Mouse (Mus musculus) cerebellum, adult (tissue): ENCODE measurements around the gene Xpo5.

Experiments
- ATAC-seq: cut with Nextera tagmentation; 2 replicates; pipeline ENCODE4 v1.9.2; 2017; ENCODE audit warnings: mild to moderate bottlenecking, moderate library complexity, mixed read lengths; ENCODE audit not compliant: insufficient number of reproducible peaks, low FRiP score, low TSS enrichment

Xpo5 gene

GRCm38 (mm10) chr17:46188829-46189228 is 13.8 kb upstream of the Xpo5 start:
- no peak for ATAC-seq

GRCm38 (mm10) chr17:46201151-46201550 is 1.4 kb upstream of the Xpo5 start:
- no peak for ATAC-seq

GRCm38 (mm10) chr17:46203078-46203477 is 496 bp downstream of the Xpo5 start:
- peak; percentile 43; the same call in 1 of the 2 replicates for ATAC-seq

- no peak for ATAC-seq
Observed at GRCm38 (mm10) chr17:46206676-46207075, 4.1 kb downstream of the Xpo5 start.

GRCm38 (mm10) chr17:46210550-46210949 is 8.0 kb downstream of the Xpo5 start:
- no peak for ATAC-seq

- no peak for ATAC-seq
Observed at GRCm38 (mm10) chr17:46221601-46222000, 19.0 kb downstream of the Xpo5 start.

GRCm38 (mm10) chr17:46227576-46227975 is 25.0 kb downstream of the Xpo5 start:
- ATAC-seq = no peak

- ATAC-seq = no peak
Observed at GRCm38 (mm10) chr17:46236067-46236466, 33.5 kb downstream of the Xpo5 start.

GRCm38 (mm10) chr17:46237079-46237478 is 34.5 kb downstream of the Xpo5 start:
- no peak for ATAC-seq

GRCm38 (mm10) chr17:46237480-46237879 is 34.9 kb downstream of the Xpo5 start:
- no peak for ATAC-seq

- ATAC-seq = no peak
Observed at GRCm38 (mm10) chr17:46239516-46240114, 37.0 kb downstream of the Xpo5 start.

- no peak for ATAC-seq
Observed at GRCm38 (mm10) chr17:46241471-46241870, 38.9 kb downstream of the Xpo5 start.

GRCm38 (mm10) chr17:46242274-46242673 is 39.7 kb downstream of the Xpo5 start:
- no peak for ATAC-seq

GRCm38 (mm10) chr17:46242993-46243392 is 40.4 kb downstream of the Xpo5 start:
- no peak for ATAC-seq

- no peak for ATAC-seq
Observed at GRCm38 (mm10) chr17:46243624-46244023, 41.0 kb downstream of the Xpo5 start.

- no peak for ATAC-seq
Observed at GRCm38 (mm10) chr17:46244579-46244978, 42.0 kb downstream of the Xpo5 start.

GRCm38 (mm10) chr17:46247512-46248188 is 45.1 kb downstream of the Xpo5 start, which contains the start of the genes Polr1c and Yipf3:
Gene Polr1c (minus strand): TSS chr17:46248054.
Gene Yipf3 (plus strand): TSS chr17:46248080.
- peak; percentile 83 for ATAC-seq

- ATAC-seq = peak; percentile 38; the same call in 1 of the 2 replicates
Observed at GRCm38 (mm10) chr17:46248189-46248522, 45.6 kb downstream of the Xpo5 start.

GRCm38 (mm10) chr17:46251174-46251573 is 48.6 kb downstream of the Xpo5 start:
- ATAC-seq = no peak

GRCm38 (mm10) chr17:46252571-46253451 is 50.2 kb downstream of the Xpo5 start:
- ATAC-seq = no peak

- ATAC-seq = peak; percentile 67; the same call in 1 of the 2 replicates
Observed at GRCm38 (mm10) chr17:46253452-46254084, 51.0 kb downstream of the Xpo5 start, which contains the start of gene Lrrc73. Gene Lrrc73 (plus strand): TSS chr17:46253531.
